Mouse (Mus musculus) left cerebral cortex, postnatal 25 days (tissue): ENCODE results near the gene Il22ra1. TPM values are rescaled to one million over a fixed set of nuclear protein-coding genes. Genes with fewer than 3 reads are reported as not detected.

Source experiments
- DNase-seq, 2 experiments: peaks; one replicate each; pipeline ENCODE4 v3.0.0; 2022; ENCODE audit warnings: low spot score in 2 of 2, mixed read lengths in 1 of 2
- intact Hi-C: fragments of 180-260 bp; cut with DNase I; formaldehyde crosslinking; loops from one replicate; pipeline ENCODE4 v1.15.1; 2025
- total RNA-seq, 2 experiments: library from RNA; stranded (reverse); gene quantifications; 2 replicates each; pipeline ENCODE4 v1.2.3; 2021

Il22ra1 gene
- total RNA-seq, 2 experiments from 2014 or later, result 0.18 to 0.25 TPM

DNA sequence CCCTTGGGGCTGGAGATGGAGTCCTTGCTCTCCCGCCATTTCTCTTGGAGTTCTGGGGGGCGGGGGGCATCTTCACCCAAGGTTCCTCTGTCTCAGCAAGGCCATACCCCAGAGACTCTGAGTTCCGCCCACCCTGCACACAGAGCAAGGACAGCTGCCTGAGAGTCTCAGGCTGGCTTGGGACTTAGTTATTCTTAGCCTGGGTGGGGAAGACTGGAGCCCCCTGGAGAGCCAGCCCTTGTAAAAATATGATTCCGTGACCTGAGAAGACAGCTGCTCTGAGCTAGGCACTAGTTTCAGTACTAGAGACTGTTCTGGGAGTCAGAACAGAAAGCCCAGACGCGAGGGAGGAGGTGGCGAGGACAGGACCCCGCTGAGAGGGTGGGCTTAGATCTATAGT lies 37.7 kb downstream of the Il22ra1 start:
- intact Hi-C loops, result no loop called here
- no peak for DNase-seq

- DNase-seq, result no peak
- intact Hi-C loops, result no loop called here
Observed at GRCm38 (mm10) chr4:135766976-135767375, 39.0 kb downstream of the Il22ra1 start.

DNA sequence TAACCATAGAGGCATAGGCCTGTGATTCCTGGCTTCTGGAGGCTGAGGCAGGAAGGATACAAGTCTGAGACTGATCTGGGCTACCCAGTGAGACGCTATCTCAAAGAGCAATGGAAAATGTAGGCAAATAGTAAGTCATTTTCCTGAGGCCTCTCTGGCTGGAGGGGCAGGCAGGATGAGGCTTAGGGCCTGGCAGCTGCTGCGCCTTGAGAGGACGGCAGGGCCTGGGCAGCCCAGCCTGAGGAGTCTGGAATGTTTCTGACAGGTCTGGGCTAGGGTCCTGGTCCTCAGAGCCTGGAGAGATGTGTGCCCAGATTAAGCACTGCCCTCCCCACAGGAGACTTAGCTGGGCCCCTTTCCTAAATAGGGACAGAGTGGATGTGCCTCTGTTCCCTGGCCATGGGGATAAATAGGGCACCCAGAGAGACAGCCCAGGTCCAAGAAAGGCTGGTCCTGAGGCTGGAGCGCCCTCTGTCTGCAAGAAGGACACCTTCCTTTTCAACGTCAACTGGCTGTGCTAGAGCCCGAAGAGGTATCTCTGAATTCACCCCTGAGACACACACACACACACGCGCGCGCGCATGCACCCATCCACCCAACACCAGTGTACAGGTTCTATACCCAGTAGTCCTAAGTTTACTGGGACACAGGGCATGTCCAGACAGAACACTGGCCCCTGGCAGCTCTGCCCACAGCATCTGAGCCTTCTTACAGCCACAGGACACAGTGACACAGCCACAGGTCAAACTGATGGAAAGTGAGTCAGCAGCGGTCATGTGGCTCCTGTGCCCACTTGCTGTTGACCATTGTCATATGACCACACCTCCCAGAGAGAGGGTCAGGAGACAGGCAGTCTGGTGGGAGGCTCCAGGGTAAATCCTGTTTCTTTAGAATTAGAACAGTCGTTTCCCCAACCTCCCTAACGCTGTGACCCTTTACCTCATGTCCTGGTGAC lies 40.9 kb downstream of the Il22ra1 start:
- peak; percentile 12 to 17 for DNase-seq
- intact Hi-C loops, result loop anchor here (1.0 kb wide), 1 partner anchor 60 kb away; no protein-coding TSS in a partner anchor

DNA sequence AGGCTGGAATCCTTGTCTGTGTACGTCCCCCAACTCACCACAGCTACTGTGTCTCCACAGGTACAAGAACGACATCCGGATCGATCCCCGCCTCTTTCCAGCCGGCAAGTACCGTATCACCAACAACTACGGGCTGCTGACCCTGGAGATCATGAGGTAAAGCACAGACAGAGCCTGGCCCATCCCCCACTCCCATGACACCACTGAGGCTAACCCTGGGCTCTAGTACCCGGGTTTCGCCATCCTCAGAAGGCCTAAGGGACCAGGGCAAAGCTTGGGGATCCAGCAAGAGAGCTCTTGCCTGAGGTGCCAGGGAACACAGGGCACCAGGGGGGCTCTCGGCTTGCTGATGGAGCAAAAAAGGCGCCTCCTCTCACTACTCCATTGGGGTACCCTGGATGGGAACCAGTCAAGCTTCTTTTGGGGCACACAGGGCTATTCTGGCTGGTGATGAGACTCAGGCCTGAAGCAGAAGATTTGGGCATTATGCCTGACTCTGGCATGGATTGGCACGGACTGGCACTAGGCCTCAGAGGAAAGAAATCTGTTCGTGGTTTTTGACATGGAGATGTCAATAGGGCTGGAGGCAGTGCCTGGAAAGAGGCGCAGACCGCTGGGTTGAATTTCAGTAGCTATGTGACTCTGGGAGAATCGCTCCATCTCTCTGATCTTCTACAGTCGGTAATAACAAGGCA lies 42.8 kb downstream of the Il22ra1 start:
- intact Hi-C loops, result loop anchor here (10.0 kb wide), 1 partner anchor 256 kb away; no protein-coding TSS in a partner anchor
- no peak for DNase-seq

DNA sequence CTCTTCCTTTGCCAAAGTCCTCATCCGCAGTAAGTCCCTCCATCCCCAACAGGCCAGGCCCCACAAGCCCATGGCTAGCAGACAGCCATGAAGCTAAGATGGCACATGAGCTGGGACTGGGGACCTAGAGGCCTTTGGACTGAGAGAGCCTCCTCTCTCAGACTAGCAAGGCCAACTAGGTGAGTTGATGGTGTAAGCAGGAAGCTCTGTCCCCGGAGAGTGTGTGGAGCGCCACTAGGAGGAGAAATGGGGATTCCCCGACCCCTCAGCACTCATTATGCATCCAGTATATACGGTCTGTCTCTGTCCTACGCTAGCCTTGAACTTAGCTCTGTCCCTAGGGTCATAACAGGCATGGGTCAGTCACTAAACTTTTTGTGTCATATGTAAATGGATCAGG lies 43.6 kb downstream of the Il22ra1 start:
- DNase-seq, result no peak
- intact Hi-C loops, result loop anchor here (10.0 kb wide), 1 partner anchor 257 kb away; no protein-coding TSS in a partner anchor

DNA sequence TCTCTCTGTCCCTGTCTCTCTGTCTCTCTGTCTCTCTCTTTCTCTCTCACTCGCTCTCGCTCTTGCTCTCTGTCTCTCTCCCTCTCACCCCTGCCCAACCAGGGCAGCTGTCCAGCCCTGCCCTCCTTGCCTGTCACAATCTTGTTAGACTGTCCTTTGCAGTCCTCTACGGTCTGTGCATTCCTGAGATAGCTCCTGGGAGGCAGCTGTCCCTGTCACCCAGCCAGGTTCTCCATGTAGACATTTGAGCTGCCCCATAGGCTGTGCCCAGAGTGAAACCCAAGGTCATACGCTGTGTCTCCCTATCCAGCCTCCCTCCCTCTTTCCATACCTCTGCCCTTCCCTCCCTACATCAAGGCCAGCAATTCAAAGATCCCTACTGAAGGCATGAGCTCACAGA lies 44.7 kb downstream of the Il22ra1 start:
- no peak for DNase-seq
- intact Hi-C loops, result loop anchor here (10.0 kb wide), 1 partner anchor 258 kb away; no protein-coding TSS in a partner anchor

- intact Hi-C loops, result loop anchor here (10.0 kb wide), 1 partner anchor 260 kb away; no protein-coding TSS in a partner anchor
- no peak for DNase-seq
Observed at GRCm38 (mm10) chr4:135774496-135774895, 46.5 kb downstream of the Il22ra1 start.

- intact Hi-C loops, result loop anchor here (10.0 kb wide), 1 partner anchor 262 kb away; no protein-coding TSS in a partner anchor
- no peak for DNase-seq
Observed at GRCm38 (mm10) chr4:135776850-135777249, 48.9 kb downstream of the Il22ra1 start.

DNA sequence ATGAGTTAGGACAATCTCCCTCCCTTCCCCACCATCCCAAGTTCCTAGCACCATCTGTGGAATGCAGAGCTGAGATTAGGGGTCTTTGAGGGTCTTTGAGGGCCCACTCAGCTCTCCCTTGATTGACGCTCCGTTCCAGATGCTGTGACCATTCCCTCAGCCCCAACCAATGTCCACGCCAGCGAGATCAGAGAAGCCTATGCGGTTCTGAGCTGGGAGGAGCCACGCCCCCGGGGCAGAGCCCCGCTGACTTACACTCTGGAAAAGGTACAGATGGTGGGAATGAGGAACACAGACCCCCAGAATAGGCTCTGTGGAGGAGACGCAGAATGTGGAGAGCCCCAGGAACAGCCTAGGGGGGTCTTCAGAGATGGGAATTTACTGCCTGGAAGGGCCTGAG lies 51.7 kb downstream of the Il22ra1 start:
- intact Hi-C loops, result loop anchor here (10.0 kb wide), 1 partner anchor 265 kb away; no protein-coding TSS in a partner anchor
- DNase-seq, result no peak

GRCm38 (mm10) chr4:135780255-135780654 lies 52.3 kb downstream of the Il22ra1 start:
- intact Hi-C loops, result no loop called here

GRCm38 (mm10) chr4:135781304-135781703 lies 53.3 kb downstream of the Il22ra1 start:
- DNase-seq, result peak in 1 of 2 experiments; percentile 17
- intact Hi-C loops, result no loop called here

More at GRCm38 (mm10) chr4:135780255-135780654, 52.3 kb downstream of the Il22ra1 start:
- no peak for DNase-seq

DNA sequence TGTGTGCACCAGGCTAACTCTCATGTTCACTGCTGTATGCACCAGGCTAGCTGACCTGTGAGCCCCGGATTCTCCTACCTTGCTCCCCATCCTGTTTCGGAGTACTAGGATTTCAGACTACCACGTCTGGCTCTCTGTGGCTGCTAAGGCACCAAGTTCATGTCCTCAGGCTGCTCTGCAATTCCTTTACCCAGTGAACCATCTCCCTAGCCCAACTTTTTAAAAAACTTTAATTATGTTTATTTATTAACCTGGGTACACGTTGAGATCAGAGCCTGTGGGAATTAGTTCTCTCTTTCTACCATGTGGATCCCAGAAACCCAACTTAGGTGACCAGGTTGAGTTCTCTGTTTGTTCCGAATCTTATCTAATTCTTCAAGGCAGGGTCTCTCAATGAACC lies 58.6 kb downstream of the Il22ra1 start:
- DNase-seq, result no peak
- intact Hi-C loops, result no loop called here

GRCm38 (mm10) chr4:135787271-135787670 lies 59.3 kb downstream of the Il22ra1 start:
- intact Hi-C loops, result no loop called here
- no peak for DNase-seq

DNA sequence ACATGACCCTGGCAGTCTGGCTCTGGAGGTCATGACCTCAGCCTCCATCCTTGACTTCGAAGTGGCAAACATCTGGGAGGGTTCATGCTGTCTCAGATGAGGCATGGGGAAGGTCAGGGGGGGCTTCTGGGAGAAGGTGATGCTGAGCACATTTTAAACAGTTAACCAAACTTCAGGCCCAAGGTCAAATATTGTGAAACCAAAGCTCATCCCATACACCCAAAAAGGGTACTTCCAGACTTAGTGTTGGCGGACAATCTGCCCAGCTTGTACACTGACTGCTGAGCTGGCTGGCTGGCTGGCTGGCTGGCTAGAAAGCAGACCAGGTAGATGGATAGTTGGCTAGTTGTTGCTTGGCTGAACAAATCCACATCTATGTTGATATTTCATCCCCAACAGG lies 61.2 kb downstream of the Il22ra1 start:
- no peak for DNase-seq
- intact Hi-C loops, result no loop called here

DNA sequence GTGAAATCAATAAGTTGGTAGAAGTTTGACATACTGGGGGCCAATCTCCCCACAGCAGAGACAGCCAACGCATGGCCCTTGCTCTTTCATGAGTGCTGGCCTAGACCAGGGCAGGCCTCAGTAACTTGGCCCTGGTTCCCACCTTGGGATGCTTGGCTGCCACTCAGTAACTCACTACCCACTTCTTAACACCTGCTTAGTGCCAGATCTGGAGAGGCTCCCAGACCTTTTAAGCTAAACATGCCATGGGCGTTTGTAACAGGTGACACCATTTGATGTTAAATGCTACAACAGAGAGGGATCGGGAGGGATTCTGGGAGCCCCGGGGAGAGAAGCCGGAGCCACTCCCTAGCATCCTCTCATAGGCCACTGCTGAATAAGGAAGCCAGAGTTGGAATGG lies 64.8 kb downstream of the Il22ra1 start:
- intact Hi-C loops, result no loop called here
- no peak for DNase-seq

DNA sequence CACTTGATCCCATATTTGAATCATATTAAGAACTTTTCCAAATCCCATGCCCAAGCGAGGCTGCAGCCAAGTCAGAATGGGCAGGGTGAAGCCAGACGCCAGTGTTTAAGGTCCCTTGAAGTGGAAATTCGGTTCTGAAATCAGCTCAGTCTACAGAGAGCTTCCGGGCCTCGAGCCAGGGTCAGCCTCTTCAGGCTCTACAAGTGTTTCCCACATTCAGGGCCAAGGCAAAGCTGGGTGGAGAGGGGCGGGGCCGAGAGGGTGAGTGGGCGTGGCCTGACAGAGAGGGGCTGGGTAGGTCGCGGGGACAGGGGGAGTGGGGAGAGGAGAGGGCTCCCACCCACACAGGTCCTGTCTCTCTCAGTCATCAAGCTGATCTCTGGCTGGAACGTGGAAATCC lies 70.0 kb downstream of the Il22ra1 start:
- intact Hi-C loops, result no loop called here
- peak in 1 of 2 experiments; percentile 31 for DNase-seq

- intact Hi-C loops, result loop anchor here (1.0 to 5.0 kb wide), 2 partner anchors 76 to 121 kb away; partner anchors contain the start of gene Fuca1
- peak; percentile 83 to 85 for DNase-seq
Observed at GRCm38 (mm10) chr4:135801543-135801942, 73.6 kb downstream of the Il22ra1 start.
